Mouse (Mus musculus): ENCODE results near the gene Sec24a. TPM values are rescaled to one million over a fixed set of nuclear protein-coding genes. Genes with fewer than 3 reads are reported as not detected.
"Not testable (repeated sequence)": the region's sequence is repeated elsewhere in the genome, so short reads cannot be mapped to it uniquely, and the experiment has no call there.

Gene Sec24a
- polyA plus RNA-seq, 1 experiment, result 22.1 TPM

DNA sequence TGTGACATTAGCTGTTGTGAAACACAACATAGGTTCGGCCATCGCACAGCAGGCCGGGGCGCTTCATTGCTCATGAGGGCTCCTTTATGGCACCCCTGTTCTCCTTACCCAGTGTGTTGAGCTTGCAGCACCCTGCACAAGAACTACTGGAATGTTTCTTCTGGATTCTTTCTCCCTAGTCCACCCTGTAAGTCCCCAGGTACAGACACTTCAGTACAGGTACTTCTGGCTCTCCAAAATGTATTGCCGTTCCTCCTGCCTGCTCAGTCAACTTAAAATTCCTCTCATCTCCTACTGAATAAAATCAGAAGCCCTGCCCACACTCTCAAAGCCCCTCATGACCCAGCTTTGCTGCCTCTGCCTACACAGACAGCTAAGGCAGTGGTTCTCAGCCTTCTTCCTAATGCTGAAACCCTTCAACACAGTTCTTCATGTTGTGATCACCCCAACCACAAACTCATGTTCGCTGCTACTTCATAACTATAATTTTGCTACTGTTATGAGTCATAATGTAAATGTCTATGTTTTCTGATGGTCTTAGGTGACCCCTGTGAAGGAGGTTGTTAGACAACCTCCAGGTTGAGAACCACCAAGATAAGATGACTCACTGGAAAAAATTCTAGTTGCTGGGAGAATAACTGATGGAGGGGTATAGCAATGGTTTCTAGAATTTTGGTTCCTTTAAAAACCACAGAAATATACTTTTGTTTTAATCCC lies 3.3 kb downstream of the Sec24a start:
- H3K4me3 ChIP-seq (ENCODE audit: control insufficient read depth, low read depth, low read length), result no peak overlapping the region
- TF ChIP-seq CTCF (IDR thresholded peaks at IDR 0.05; ENCODE audit: control insufficient read depth, insufficient read depth, insufficient replicate concordance, low read depth, low read length) (no peak), POLR2A (IDR thresholded peaks at IDR 0.05; ENCODE audit: control insufficient read depth, low read depth, low read length) (no peak)
- H3K36me3 ChIP-seq (ENCODE audit: control insufficient read depth, insufficient read depth, low read length), result no peaks in the 10 kb centered on the region
- peaks cover 6% of the 10 kb centered on the region for H3K4me1 ChIP-seq (ENCODE audit: control insufficient read depth, insufficient read depth, low read length)
- H3K27ac ChIP-seq (ENCODE audit: control insufficient read depth, insufficient read depth, low read depth, low read length), result no peak overlapping the region
- H3K27me3 ChIP-seq (ENCODE audit: control insufficient read depth, insufficient read depth, low read length), result no peaks in the 10 kb centered on the region

DNA sequence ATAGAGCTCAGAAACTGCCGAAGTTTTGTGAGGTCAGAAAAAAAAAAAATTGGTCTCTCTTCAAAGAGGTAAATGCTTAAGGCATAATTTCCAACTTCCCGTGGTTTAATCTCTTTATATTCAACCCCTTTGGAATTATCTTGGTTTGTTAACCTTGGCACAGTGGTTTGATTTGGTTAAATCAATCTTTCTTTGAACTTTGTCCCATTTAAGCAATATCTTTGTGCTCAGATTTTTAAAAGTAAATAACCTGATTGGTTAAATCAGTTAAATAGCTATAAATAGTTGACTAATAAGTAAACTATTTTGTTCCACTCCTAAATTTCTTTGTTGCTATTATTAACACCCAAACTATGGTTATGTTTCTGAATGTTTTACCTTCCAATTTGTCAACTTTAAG lies 4.2 kb downstream of the Sec24a start:
- H3K36me3 ChIP-seq (ENCODE audit: control insufficient read depth, insufficient read depth, low read length), result no peaks in the 10 kb centered on the region
- no peaks in the 10 kb centered on the region for H3K27me3 ChIP-seq (ENCODE audit: control insufficient read depth, insufficient read depth, low read length)
- peaks cover 6% of the 10 kb centered on the region for H3K4me1 ChIP-seq (ENCODE audit: control insufficient read depth, insufficient read depth, low read length)
- TF ChIP-seq POLR2A (IDR thresholded peaks at IDR 0.05; ENCODE audit: control insufficient read depth, low read depth, low read length) (no peak), CTCF (IDR thresholded peaks at IDR 0.05; ENCODE audit: control insufficient read depth, insufficient read depth, insufficient replicate concordance, low read depth, low read length) (no peak)
- no peak overlapping the region for H3K27ac ChIP-seq (ENCODE audit: control insufficient read depth, insufficient read depth, low read depth, low read length)
- H3K4me3 ChIP-seq (ENCODE audit: control insufficient read depth, low read depth, low read length), result no peak overlapping the region

DNA sequence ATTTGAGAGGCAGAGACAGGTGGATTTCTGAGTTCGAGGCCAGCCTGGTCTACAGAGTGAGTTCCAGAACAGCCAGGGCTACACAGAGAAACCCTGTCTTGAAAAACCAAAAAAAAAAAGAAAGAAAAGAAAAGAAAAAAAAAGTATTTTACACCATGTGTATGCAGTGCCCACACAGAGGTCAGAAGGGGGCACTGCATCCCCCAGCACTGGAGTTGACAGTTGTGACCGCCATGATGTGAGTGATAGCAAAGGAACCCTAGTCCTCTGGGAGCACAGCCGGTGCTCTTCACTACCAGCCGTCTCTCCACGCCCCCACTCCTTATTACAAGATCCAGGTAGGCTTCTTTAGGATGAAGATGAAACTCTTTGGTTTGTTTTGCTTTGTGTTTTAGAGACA lies 5.2 kb downstream of the Sec24a start:
- not testable (repeated sequence) for H3K4me3 ChIP-seq (ENCODE audit: control insufficient read depth, low read depth, low read length); H3K27me3 ChIP-seq (ENCODE audit: control insufficient read depth, insufficient read depth, low read length); H3K27ac ChIP-seq (ENCODE audit: control insufficient read depth, insufficient read depth, low read depth, low read length); H3K36me3 ChIP-seq (ENCODE audit: control insufficient read depth, insufficient read depth, low read length); H3K4me1 ChIP-seq (ENCODE audit: control insufficient read depth, insufficient read depth, low read length)

DNA sequence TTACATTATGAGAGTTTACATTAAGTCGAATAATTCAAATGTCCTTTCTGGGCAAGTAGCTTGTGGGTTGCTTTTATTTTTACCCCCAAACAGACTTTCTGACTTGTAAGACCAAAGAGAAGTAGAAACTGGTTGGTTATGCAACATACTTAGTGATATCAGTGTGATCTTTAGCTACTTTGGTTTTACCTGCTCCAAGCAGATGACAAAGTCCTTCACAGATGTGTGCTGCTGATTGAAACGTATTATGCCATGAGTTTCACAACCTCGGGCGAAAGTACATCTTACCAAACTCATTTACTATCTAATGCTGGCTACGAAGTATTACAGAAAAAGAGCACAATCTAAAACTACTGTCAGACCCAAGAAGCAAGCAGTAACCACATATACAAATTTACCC lies 5.8 kb downstream of the Sec24a start:
- no peaks in the 10 kb centered on the region for H3K36me3 ChIP-seq (ENCODE audit: control insufficient read depth, insufficient read depth, low read length)
- peaks cover 6% of the 10 kb centered on the region for H3K4me1 ChIP-seq (ENCODE audit: control insufficient read depth, insufficient read depth, low read length)
- H3K27ac ChIP-seq (ENCODE audit: control insufficient read depth, insufficient read depth, low read depth, low read length), result no peak overlapping the region
- TF ChIP-seq POLR2A (IDR thresholded peaks at IDR 0.05; ENCODE audit: control insufficient read depth, low read depth, low read length) (no peak), CTCF (IDR thresholded peaks at IDR 0.05; ENCODE audit: control insufficient read depth, insufficient read depth, insufficient replicate concordance, low read depth, low read length) (no peak)
- H3K4me3 ChIP-seq (ENCODE audit: control insufficient read depth, low read depth, low read length), result no peak overlapping the region
- H3K27me3 ChIP-seq (ENCODE audit: control insufficient read depth, insufficient read depth, low read length), result no peaks in the 10 kb centered on the region

DNA sequence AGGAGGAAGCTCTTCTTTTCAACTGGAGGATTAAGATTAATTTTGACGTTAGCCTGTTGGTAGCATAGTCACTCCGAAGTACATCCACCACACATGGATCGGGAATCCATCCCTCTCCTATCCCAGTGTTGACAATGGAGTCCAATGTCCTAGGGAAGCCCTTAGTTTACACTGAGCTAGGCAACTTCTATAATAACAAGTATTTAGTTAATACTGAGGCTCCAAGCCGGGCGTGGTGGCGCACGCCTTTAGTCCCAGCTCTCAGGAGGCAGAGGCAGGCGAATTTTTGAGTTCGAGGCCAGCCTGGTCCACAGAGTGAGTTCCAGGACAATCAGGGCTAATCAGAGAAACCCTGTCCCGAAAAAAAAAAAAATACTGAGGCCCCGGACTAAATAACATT lies 6.4 kb downstream of the Sec24a start:
- peak overlapping the region; percentile 95 for H3K4me3 ChIP-seq (ENCODE audit: control insufficient read depth, low read depth, low read length)
- no peaks in the 10 kb centered on the region for H3K36me3 ChIP-seq (ENCODE audit: control insufficient read depth, insufficient read depth, low read length)
- peak overlapping the region; percentile 78 for H3K27ac ChIP-seq (ENCODE audit: control insufficient read depth, insufficient read depth, low read depth, low read length)
- no peaks in the 10 kb centered on the region for H3K27me3 ChIP-seq (ENCODE audit: control insufficient read depth, insufficient read depth, low read length)
- TF ChIP-seq CTCF (IDR thresholded peaks at IDR 0.05; ENCODE audit: control insufficient read depth, insufficient read depth, insufficient replicate concordance, low read depth, low read length), result no peak
- no peak for TF ChIP-seq POLR2A (IDR thresholded peaks at IDR 0.05; ENCODE audit: control insufficient read depth, low read depth, low read length)
- H3K4me1 ChIP-seq (ENCODE audit: control insufficient read depth, insufficient read depth, low read length), result peaks cover 6% of the 10 kb centered on the region

DNA sequence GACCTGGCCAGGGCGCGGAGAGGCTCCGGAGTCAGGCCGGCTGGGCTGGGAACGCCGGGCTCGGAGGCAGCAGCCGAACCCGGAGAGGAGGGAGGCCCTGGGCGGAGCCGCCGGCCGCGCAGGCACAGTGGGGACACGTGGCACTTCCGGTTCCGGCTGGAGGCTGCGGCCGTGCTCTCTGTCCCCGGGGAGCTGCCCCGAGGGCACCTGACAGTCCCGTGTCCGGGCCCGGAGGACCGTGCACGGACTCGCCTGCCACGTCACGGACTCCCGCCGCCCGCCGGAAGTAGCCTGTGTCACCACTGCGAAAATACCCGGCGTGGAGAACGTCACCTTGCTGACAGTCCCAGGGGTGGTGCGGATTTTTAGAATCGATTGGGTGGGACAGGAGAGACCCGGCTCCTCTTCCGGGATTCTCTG lies 7.1 kb downstream of the Sec24a start:
- peak overlapping the region; percentile 79 for H3K27ac ChIP-seq (ENCODE audit: control insufficient read depth, insufficient read depth, low read depth, low read length)
- H3K4me1 ChIP-seq (ENCODE audit: control insufficient read depth, insufficient read depth, low read length), result peaks cover 6% of the 10 kb centered on the region
- TF ChIP-seq CTCF (IDR thresholded peaks at IDR 0.05; ENCODE audit: control insufficient read depth, insufficient read depth, insufficient replicate concordance, low read depth, low read length) (no peak), POLR2A (IDR thresholded peaks at IDR 0.05; ENCODE audit: control insufficient read depth, low read depth, low read length) (peak; percentile 80)
- H3K4me3 ChIP-seq (ENCODE audit: control insufficient read depth, low read depth, low read length), result peak overlapping the region; percentile 95
- no peaks in the 10 kb centered on the region for H3K36me3 ChIP-seq (ENCODE audit: control insufficient read depth, insufficient read depth, low read length)
- no peaks in the 10 kb centered on the region for H3K27me3 ChIP-seq (ENCODE audit: control insufficient read depth, insufficient read depth, low read length)

DNA sequence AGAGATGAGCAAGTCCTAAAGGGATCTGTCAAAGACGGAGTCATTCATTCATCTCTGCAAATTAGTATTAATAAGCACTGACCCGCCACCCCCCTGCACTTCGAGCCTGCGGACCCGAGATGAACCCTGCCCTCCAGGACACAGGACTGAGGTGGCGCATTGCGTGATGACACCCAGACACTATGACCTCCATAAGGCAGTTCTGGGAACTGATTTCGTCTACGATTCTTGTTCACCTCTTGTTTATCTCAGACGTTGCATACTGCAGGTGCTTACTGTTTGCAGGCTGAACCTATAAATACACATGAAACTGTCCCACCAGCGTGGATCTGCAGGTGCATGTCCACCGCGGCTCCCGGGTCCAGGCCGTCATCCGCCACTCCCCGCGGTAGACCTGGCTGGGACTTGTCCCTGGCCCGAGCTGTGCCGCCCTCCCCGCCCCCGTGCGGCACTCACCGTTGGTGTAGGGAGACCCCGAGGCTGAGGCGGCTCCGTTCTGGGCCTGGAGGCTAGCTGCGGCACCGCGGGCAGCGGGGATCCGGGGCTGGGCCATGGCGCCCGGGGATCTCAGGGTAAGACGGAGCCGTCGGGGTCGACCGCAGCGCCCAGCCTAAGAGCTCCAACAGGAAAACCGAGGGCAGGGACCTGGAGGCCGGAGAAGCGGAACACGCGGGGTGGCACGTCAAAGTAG lies 7.7 kb downstream of the Sec24a start:
- TF ChIP-seq POLR2A (IDR thresholded peaks at IDR 0.05; ENCODE audit: control insufficient read depth, low read depth, low read length) (0 out of 2 replicates have a peak, but pooled peaks have one; percentile 18), CTCF (IDR thresholded peaks at IDR 0.05; ENCODE audit: control insufficient read depth, insufficient read depth, insufficient replicate concordance, low read depth, low read length) (no peak)
- H3K27me3 ChIP-seq (ENCODE audit: control insufficient read depth, insufficient read depth, low read length), result no peaks in the 10 kb centered on the region
- peak overlapping the region; percentile 95 for H3K4me3 ChIP-seq (ENCODE audit: control insufficient read depth, low read depth, low read length)
- H3K36me3 ChIP-seq (ENCODE audit: control insufficient read depth, insufficient read depth, low read length), result no peaks in the 10 kb centered on the region
- H3K27ac ChIP-seq (ENCODE audit: control insufficient read depth, insufficient read depth, low read depth, low read length), result peak overlapping the region; percentile 79
- peaks cover 6% of the 10 kb centered on the region for H3K4me1 ChIP-seq (ENCODE audit: control insufficient read depth, insufficient read depth, low read length)

DNA sequence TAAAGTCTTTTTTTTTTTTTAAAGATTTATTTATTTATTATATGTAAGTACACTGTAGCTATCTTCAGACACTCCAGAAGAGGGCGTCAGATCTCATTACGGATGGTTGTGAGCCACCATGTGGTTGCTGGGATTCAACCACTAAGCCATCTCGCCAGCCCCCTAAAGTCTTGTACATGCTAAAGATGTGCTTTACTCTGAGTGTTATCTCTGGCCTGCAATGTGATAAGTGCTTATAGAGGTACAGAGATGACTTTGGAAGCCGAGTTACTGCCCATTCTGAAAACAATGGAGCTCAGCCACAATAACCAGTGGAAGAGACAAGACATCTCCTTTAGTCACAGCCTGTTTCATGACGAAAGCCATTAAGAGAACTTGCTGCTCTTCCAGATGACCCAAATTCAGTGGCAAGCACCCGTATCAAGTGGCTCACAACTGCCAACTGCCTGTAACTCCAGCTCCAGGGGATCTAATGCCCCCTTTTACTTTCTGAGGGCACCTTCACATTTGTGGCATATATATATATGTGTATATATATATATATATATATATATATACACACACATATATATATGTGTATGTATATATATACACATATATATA lies 11.7 kb downstream of the Sec24a start:
- H3K27me3 ChIP-seq (ENCODE audit: control insufficient read depth, insufficient read depth, low read length); H3K4me1 ChIP-seq (ENCODE audit: control insufficient read depth, insufficient read depth, low read length); H3K36me3 ChIP-seq (ENCODE audit: control insufficient read depth, insufficient read depth, low read length); H3K4me3 ChIP-seq (ENCODE audit: control insufficient read depth, low read depth, low read length); H3K27ac ChIP-seq (ENCODE audit: control insufficient read depth, insufficient read depth, low read depth, low read length): not testable (repeated sequence)

All from testis, adult 2 months (tissue).